Mouse (Mus musculus): ENCODE data around the gene Asb6. TPM values are rescaled to one million over a fixed set of nuclear protein-coding genes. Genes with fewer than 3 reads are reported as not detected.

Asb6 gene
- polyA plus RNA-seq, 1 experiment: 16.3 TPM

- TF ChIP-seq TAL1 (IDR thresholded peaks at IDR 0.05; ENCODE audit: low read length): no peak
- TF ChIP-seq GATA1 (IDR thresholded peaks at IDR 0.05; ENCODE audit: low read length): no peak
- no peak overlapping the region for H3K4me3 ChIP-seq (replicated peaks)
- H3K9me3 ChIP-seq (ENCODE audit: control insufficient read depth, low read length): no peaks in the 10 kb centered on the region
- H3K36me3 ChIP-seq (ENCODE audit: control insufficient read depth): peaks cover 7% of the 10 kb centered on the region
- H3K27me3 ChIP-seq (ENCODE audit: control insufficient read depth): peaks cover 4% of the 10 kb centered on the region
- peaks cover 51% of the 10 kb centered on the region for H3K4me1 ChIP-seq (ENCODE audit: control insufficient read depth)
Observed at GRCm38 (mm10) chr2:30778235-30778634, 51.9 kb downstream of the Asb6 start.

GRCm38 (mm10) chr2:30777266-30777665 lies 52.9 kb downstream of the Asb6 start:
- no peaks in the 10 kb centered on the region; the same call in 1 of the 2 replicates for H3K27me3 ChIP-seq (ENCODE audit: control insufficient read depth)
- no peaks in the 10 kb centered on the region for H3K9me3 ChIP-seq (ENCODE audit: control insufficient read depth, low read length)
- H3K36me3 ChIP-seq (ENCODE audit: control insufficient read depth): peaks cover 9% of the 10 kb centered on the region
- peaks cover 57% of the 10 kb centered on the region for H3K4me1 ChIP-seq (ENCODE audit: control insufficient read depth)
- TF ChIP-seq TAL1 (IDR thresholded peaks at IDR 0.05; ENCODE audit: low read length) (no peak), GATA1 (IDR thresholded peaks at IDR 0.05; ENCODE audit: low read length) (no peak)
- no peak overlapping the region for H3K4me3 ChIP-seq (replicated peaks)

GRCm38 (mm10) chr2:30775955-30776354 lies 54.2 kb downstream of the Asb6 start:
- TF ChIP-seq TAL1 (IDR thresholded peaks at IDR 0.05; ENCODE audit: low read length): no peak
- no peak for TF ChIP-seq GATA1 (IDR thresholded peaks at IDR 0.05; ENCODE audit: low read length)
- H3K9me3 ChIP-seq (ENCODE audit: control insufficient read depth, low read length): no peaks in the 10 kb centered on the region
- peaks cover 70% of the 10 kb centered on the region for H3K4me1 ChIP-seq (ENCODE audit: control insufficient read depth)
- H3K36me3 ChIP-seq (ENCODE audit: control insufficient read depth): peaks cover 9% of the 10 kb centered on the region
- H3K27me3 ChIP-seq (ENCODE audit: control insufficient read depth): no peaks in the 10 kb centered on the region; the same call in 1 of the 2 replicates
- H3K4me3 ChIP-seq (replicated peaks): no peak overlapping the region

- Histone ChIP-seq H3K9me3 (ENCODE audit: control insufficient read depth, low read length) (no peaks in the 10 kb centered on the region), H3K27me3 (ENCODE audit: control insufficient read depth) (no peaks in the 10 kb centered on the region; the same call in 1 of the 2 replicates), H3K4me3 (replicated peaks) (peak overlapping the region; percentile 81), H3K4me1 (ENCODE audit: control insufficient read depth) (peaks cover 88% of the 10 kb centered on the region), H3K36me3 (ENCODE audit: control insufficient read depth) (peaks cover 9% of the 10 kb centered on the region)
- TF ChIP-seq GATA1 (IDR thresholded peaks at IDR 0.05; ENCODE audit: low read length) (no peak), TAL1 (IDR thresholded peaks at IDR 0.05; ENCODE audit: low read length) (no peak)
Observed at GRCm38 (mm10) chr2:30773313-30774005, 56.7 kb downstream of the Asb6 start.

Other genes with a start within 250 kb of the Asb6 start
- gene Cstad, start 235.3 kb downstream of the Asb6 start, polyA plus RNA-seq (2012): not detected in 2 replicates
- gene 1700001O22Rik, start 26.7 kb downstream of the Asb6 start, polyA plus RNA-seq (2012): not detected in 2 replicates
- gene Ntmt1, start 22.5 kb downstream of the Asb6 start, polyA plus RNA-seq (2012): 1.8 TPM in 2 replicates
- not detected in 2 replicates for gene Prrx2, start 4.6 kb upstream of the Asb6 start, polyA plus RNA-seq (2012)
- not detected in 2 replicates for gene Ptges, start 99.5 kb upstream of the Asb6 start, polyA plus RNA-seq (2012)
- 0.83 and 1.4 TPM in 2 replicates for gene Tor1b, start 122.6 kb upstream of the Asb6 start, polyA plus RNA-seq (2012)
- 4.8 and 6.5 TPM in 2 replicates for gene Tor1a, start 137.6 kb upstream of the Asb6 start, polyA plus RNA-seq (2012)
- gene BC005624, start 151.9 kb upstream of the Asb6 start, polyA plus RNA-seq (2012): 1.8 and 2.2 TPM in 2 replicates
- gene Usp20, start 151.9 kb upstream of the Asb6 start, polyA plus RNA-seq (2012): 0.30 and 0.32 TPM in 2 replicates

All from erythroblast, embryonic 14.5 days (primary cell).